Mouse (Mus musculus) thymus, postnatal 10 days (tissue): ENCODE data around the gene Gramd4.
"Not testable (repeated sequence)": the region's sequence is repeated elsewhere in the genome, so short reads cannot be mapped to it uniquely, and the experiment has no call there.

ENCODE experiments used
- DNase-seq, 2 experiments: peaks; one replicate each; pipeline ENCODE4 v3.0.0; 2021; ENCODE audit warnings: low spot score in 2 of 2

Gene Gramd4

DNA sequence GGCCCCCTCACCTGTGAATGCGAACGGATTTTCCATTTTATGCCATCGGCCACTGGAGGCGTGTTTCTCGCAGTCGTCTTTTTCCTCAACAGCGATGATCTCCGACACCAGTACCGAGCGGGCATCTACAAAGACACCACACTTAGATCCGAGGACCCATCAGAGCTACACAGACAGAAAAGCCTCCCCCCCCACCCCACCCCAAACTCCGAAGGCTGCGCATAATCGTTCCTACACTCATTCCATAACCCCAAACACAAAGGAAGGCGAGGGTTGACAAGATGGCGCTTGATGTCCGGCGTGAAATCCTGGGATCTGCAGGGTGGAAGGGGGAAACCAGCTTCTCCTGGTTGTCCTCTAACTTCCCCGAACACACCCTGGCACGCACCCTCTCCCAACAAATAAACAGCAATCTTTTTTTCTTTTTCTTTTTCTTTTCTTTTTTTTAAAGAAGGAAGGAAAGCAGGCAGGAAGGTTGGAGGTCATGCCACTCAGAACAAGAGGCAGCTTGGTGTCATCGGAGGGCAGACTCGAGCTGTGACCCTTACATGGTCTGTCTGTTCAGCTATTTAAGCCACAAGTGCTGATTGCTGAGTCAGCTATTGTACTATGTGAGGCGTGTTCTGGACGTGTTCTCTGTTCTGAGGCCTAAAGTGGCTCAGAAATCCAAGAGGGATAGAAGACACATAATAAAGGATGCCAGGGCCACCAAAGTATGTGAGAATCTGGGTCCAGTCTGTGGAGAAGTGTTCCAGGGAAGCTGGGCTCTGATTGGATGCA lies 108.5 kb downstream of the Gramd4 start:
- no peak for DNase-seq

DNA sequence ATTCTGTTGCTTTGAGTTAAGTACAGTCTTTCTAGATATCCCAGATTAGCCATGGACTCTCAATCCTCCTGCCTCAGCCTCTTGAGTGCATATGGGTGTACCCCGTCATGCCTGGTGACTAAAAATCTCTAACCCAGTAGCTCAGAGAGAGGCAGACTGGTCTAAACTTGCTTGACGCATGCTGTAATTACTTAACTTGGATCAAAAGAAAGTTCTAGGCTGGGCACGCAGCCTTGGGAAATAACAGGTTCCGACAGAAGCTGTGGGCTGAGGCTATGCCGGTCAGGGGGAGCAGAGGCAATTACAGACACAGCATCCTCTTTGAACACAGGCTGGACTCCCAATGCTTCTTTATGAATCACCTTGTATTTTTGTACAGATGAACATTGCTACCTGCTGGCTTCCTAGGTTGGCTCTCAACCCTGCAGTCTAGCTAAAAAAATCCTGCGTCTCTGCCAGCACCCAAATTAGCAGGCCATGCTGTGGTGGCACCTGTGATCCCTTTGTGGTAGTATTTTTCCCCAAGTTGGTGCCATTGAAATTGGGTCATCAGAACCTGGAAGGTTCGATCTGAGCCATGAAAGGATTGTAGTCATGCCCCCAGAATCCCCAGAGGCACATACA lies 109.6 kb downstream of the Gramd4 start:
- no peak for DNase-seq

DNA sequence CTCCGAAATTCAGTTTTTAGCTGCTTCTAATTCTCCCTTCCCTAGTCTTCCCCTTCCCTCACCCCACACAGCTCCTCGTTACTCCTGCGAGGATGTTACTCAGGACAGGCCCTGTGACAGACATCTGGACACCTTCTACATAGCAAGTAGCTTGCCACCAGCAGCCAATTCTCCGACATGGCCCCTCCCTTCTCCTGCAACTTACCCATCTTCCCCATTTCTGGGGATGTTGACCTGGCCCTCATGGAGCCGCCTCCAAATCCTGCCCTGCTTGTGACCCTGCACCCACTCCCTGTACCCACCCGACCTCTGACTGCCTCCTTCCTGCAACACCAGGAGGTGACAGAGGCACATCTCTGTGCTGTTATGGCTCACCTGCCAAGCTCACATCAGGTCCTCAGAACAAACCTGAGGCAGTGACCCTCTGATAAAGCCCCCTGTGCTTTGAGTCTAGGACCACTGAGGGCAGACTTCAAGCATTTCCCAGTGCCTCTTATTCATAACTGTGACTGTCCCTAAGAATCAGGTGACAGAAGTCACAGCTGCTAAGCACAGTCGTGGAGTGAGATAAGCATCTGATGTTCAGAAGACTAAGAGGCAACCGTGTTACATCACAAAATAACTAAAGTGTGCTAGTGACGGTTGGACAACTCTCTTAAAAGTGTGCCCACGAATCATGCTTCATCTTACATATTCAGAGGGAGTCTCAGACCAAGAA lies 110.5 kb downstream of the Gramd4 start:
- DNase-seq = peak in 1 of 2 experiments; percentile 40

- peak in 1 of 2 experiments; percentile 39 for DNase-seq
Measured at GRCm38 (mm10) chr15:86168505-86168867, 111.0 kb downstream of the Gramd4 start.

DNA sequence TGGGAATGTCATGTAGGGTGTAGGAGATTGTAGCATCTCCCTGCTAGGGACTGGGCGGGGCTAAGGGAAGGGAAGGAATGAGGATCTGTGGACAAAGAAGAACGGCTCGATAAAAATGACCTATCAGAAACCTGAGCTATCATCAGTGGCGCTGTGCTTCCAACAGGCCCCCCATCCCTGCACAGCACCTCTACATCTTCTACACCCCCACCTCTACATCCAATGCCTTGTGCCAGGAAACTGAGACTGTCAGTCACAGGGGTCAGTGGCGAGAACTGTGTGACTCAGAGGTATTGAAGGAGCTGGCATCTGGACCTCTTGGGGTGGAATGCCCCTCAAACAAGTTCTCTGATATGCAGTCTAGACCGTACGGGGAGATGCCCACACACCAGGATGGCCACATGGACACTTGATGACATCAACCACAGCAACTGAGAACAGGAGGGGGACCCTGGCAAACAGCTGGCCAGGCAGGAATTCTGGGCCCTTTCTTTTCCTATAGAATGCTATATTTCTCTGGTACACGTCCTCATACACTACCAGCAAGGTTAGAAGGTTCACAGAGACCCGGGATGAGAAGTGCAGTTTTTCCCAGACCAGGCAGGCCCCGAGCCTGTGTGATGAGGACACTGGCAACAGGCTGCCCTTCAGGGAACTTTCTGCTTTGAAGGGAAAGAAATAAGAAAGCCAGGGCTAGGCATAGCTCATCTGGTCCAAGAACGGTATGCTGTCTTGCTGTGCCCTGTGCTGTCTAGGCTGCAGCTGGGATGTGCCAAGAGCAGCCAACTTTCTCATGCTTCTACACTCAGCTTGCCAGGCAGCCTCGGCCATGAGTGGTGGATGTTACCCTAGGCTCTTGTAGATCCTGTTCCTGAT lies 111.7 kb downstream of the Gramd4 start:
- DNase-seq = no peak

DNA sequence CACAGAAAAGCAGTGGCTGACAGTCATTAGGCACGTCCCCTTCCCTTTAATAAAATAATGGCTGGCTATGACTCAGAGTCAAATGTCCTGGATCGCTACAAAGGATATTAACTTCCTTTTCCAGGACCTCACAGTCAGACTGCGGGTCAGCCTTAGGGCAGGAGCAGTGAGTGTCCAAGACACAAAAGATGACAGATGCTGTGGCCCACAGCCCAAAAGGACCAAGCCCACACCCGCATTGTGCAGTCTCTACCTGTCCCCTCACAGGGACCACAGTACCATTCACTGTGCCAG lies 112.3 kb downstream of the Gramd4 start:
- no peak for DNase-seq

- DNase-seq = peak; percentile 53 to 61
Measured at GRCm38 (mm10) chr15:86171316-86171715, 113.8 kb downstream of the Gramd4 start.

GRCm38 (mm10) chr15:86172124-86172523 lies 114.6 kb downstream of the Gramd4 start:
- no peak for DNase-seq

DNA sequence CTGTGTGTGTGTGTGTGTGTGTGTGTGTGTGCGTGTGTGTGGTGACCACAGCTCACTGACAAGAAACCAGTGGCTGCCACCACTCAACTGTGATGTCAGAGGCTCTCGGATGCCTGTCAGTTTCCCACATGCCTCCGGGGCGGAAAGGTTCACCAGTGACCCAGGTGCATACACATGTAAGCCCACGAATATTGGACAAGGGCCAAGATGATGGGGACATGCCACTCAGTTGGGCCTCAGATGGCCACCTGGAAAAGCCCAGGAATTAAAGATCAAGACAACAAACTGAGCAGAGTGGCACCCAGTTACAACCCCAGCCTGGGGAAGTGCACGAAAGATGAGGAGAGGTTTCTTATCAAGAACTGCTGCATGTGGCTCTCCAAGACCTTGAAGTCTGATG lies 115.0 kb downstream of the Gramd4 start:
- no peak for DNase-seq

DNA sequence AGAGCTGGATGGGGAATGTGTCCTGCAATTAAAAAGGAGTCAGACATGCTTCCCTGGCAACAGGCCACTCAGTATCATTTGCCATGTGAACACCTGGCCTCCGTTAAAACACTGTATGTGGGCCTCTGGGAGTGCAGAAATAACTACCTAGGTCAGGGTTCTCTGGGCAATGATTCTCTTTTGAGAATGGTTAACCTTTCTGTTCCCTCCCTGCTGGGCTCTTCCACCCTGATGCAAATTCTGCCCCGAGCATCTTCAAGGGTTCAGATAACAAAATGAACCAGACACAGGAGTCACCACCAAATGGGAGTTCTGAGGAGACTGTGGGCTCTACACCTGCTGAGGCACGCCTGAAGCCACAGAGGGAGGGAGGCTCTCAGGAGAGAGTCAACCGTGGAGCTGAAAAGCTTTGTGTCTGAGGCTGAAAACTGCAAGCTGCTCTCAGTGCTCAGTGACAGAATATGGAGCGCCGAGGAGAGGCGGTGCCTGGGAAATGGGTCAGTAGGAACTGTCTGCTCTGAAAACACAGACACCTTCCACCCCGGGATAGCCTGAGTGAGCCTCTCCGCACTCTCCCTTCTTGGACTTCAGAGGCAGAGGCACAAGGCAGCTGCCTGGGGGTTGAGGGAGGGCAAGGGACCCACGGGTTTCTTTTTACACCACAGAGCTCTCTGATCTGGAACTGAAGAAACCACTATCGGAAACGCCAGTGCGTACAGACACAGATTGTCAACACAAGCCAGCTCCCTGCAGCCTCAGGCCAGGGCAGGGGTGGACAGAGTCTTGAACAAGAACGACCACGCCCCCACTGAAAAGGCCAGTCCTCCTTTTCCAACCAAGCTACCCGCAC lies 115.9 kb downstream of the Gramd4 start:
- peak; percentile 66 to 70 for DNase-seq

DNA sequence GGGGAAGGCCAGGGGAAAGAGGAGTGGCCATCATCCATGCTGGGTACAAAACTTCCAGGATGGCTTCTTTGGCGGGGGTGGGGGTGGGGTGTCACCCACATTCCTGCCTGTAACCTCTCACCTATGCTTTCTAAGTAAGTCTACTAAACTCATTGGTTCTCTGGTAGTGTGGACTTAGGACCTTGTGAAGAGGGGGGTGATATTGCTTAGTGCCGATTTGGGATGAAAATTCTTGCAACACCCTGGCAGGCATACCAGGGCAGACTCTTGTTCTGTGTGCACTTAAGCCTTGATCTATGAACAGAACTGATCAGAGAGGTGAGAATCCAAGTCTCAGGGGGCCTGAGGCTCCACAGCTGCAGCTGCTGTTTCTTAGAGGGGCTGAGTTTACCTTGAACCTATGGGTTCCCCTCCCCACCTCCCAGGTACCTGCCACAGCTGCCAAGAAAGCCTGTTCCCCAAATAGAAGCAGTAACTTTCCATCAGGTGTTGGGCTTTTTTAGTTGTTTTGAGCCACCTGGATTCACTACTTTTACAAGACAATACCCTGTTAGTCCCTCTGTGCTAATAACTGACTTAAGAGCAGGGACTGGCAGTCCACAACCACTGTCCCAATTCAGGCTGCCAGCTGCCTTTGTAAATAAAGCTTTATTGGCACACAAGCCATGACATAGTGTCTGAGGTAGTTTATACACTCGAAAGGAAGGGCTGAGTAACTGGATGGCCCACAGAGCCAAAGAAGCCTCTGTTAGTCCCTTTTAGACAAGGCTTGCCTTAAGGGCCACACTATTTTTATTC lies 118.0 kb downstream of the Gramd4 start:
- DNase-seq = no peak

DNA sequence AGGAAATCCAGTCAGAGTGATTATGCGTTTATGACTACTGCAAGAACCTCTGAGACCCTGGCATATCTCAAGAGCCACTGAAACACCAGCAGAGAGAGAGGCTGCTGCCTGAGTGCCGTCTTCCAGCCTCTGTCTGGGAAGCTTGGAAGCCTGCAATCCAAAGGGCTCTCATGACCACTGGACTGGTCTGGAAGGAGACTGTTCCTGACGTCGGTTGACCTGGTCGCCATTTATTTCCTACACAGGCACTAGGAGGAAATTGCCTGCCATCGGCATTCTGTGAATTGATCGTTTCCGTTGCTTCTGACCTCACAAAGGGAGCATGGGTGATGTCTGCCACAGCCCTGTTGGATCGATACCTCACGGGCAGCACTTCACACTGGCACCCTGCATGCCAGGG lies 118.7 kb downstream of the Gramd4 start:
- no peak for DNase-seq

- no peak for DNase-seq
Measured at GRCm38 (mm10) chr15:86176771-86177702, 119.5 kb downstream of the Gramd4 start.

DNA sequence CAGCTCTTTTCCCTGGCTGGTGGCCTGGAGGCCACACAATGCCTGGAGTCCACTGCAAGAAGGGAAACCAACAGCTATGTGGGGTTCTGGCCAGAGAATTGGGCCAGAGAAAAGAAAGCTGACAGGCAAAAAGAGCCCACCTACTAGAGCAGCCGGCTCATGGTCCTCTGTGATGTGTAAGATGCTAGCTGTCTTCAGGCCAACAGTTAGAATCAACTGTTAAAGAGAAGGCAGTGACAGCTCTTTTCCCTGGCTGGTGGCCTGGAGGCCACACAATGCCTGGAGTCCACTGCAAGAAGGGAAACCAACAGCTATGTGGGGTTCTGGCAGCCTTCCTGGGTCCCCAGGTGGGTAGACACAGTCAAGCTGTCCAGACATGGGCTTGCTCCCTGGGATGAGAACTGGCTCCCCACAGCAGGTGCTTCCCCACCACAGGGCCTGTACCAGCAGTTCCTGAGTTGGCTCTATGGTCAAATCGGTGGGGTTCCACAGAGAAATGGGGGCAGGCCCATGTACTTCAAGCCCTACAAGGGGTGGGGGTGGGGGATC lies 120.3 kb downstream of the Gramd4 start:
- DNase-seq = not testable (repeated sequence)

DNA sequence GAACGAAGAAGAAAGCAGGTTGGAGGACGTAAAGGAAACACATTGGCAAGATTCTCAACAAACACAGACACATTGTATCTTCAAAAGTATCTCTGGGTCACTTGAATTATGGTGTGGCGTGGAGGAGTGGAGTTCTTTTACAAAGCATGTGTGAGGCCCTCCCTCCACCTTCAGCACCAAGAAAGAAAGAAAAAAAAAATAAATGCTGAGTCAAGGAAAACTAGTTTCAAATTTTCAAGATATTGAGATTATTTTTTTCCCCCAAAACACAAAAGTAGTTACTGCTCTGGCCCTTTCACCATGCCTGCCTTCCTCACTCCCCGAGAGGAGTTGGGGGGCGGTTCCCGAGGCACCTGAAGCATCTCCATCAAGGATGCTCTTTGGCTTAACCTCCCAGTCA lies 121.1 kb downstream of the Gramd4 start:
- DNase-seq = no peak

GRCm38 (mm10) chr15:86180427-86180826 lies 122.9 kb downstream of the Gramd4 start:
- peak in 1 of 2 experiments; percentile 52 for DNase-seq

DNA sequence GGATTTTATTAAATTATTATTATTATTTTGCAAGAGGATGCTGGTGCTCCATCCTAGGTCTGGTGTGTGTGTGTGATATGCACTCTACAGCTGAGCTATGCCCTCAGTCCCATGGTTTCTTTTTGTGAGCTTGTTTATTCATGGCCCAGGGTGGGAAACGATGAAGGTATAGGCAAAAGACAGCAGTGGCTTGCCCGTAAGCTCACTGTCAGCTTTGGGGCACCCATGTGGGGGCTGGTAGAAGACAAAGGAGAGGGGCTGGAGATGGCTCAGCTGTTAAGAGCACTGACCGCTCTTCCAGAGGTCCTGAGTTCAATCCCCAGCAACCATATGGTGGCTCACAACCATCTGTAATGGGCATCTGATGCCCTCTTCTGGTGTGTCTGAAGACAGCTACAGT lies 123.8 kb downstream of the Gramd4 start:
- DNase-seq = not testable (repeated sequence)

- DNase-seq = peak; percentile 71 to 80
Measured at GRCm38 (mm10) chr15:86181941-86182439, 124.5 kb downstream of the Gramd4 start.

- peak; percentile 82 to 88 for DNase-seq
Measured at GRCm38 (mm10) chr15:86182646-86183045, 125.2 kb downstream of the Gramd4 start.
